Mouse (Mus musculus): ENCODE data around the gene Kcnh4. TPM values are rescaled to one million over a fixed set of nuclear protein-coding genes. Genes with fewer than 3 reads are reported as not detected.

Kcnh4 gene
- total RNA-seq (2021), result not detected
- 0.04 TPM in 1 of 2 replicates, not detected in the other for polyA plus RNA-seq (2012; rRNA removed)
- long read RNA-seq, result 0 reads

GRCm38 (mm10) chr11:100759611-100760233 is at the start of gene Kcnh4:
Kcnh4 (minus strand) TSS chr11:100759942.
- Histone ChIP-seq H3K27me3 (ENCODE audit: control insufficient read depth, insufficient read depth, low read length) (peaks cover 10% of the 10 kb centered on the region), H3K9ac (ENCODE audit: low read depth, low read length) (no peak within 1 kb of the TSS), H3K4me1 (ENCODE audit: control insufficient read depth, insufficient read depth, low read length) (peaks cover 1% of the 10 kb centered on the region; the same call in 1 of the 2 replicates), H3K4me3 (no peak within 1 kb of the TSS), H3K79me2 (replicated peaks; ENCODE audit: control insufficient read depth, insufficient read depth, low read length) (no peaks in the 10 kb centered on the region), H3K27ac (no peak within 1 kb of the TSS), H3K36me3 (ENCODE audit: control insufficient read depth, insufficient read depth, low read length) (no peaks in the 10 kb centered on the region)
- 2% methylated on average over 48 of the region's 51 CpGs for WGBS
- DNase-seq, result peak; percentile 37 to 64
- intact Hi-C loops (cut with DNase I), result loop anchor here (2.0 to 5.0 kb wide), 3 partner anchors 15 to 187 kb away; partner anchors contain the start of genes Cnp and Dnajc7
- no peak for TF ChIP-seq EP300 (IDR thresholded peaks at IDR 0.05; ENCODE audit: insufficient read depth, low read depth, low read length)
- no peak for TF ChIP-seq POLR2A (IDR thresholded peaks at IDR 0.05; ENCODE audit: insufficient read depth, low read depth, low read length)
- TF ChIP-seq CTCF (IDR thresholded peaks at IDR 0.05), result no peak

GRCm38 (mm10) chr11:100806380-100807305 is 46.9 kb upstream of the Kcnh4 start:
- Histone ChIP-seq H3K4me1 (ENCODE audit: control insufficient read depth, insufficient read depth, low read length) (peaks cover 8% of the 10 kb centered on the region), H3K27me3 (ENCODE audit: control insufficient read depth, insufficient read depth, low read length) (no peaks in the 10 kb centered on the region), H3K36me3 (ENCODE audit: control insufficient read depth, insufficient read depth, low read length) (peaks cover 11% of the 10 kb centered on the region), H3K27ac (peak overlapping the region; percentile 69), H3K4me3 (no peak overlapping the region), H3K79me2 (replicated peaks; ENCODE audit: control insufficient read depth, insufficient read depth, low read length) (peaks cover 1% of the 10 kb centered on the region; the same call in 1 of the 2 replicates), H3K9ac (ENCODE audit: low read depth, low read length) (0 out of 2 replicates have a peak overlapping the region, but pooled peaks have one; percentile 35)
- DNase-seq, result peak in 1 of 2 experiments; percentile 23
- intact Hi-C loops (cut with DNase I), result no loop called here
- no peak for TF ChIP-seq EP300 (IDR thresholded peaks at IDR 0.05; ENCODE audit: insufficient read depth, low read depth, low read length)
- TF ChIP-seq POLR2A (IDR thresholded peaks at IDR 0.05; ENCODE audit: insufficient read depth, low read depth, low read length), result no peak
- no peak for TF ChIP-seq CTCF (IDR thresholded peaks at IDR 0.05)
- 52% methylated on average over 20 of the region's 20 CpGs for WGBS

GRCm38 (mm10) chr11:100805535-100805934 is 45.8 kb upstream of the Kcnh4 start:
- H3K79me2 ChIP-seq (replicated peaks; ENCODE audit: control insufficient read depth, insufficient read depth, low read length), result 0 out of 2 replicates have a peak, but pooled peaks cover 1% of the 10 kb centered on the region
- no peak overlapping the region for H3K9ac ChIP-seq (ENCODE audit: low read depth, low read length)
- H3K27ac ChIP-seq, result peak overlapping the region; percentile 69
- 32% methylated on average over 7 of the region's 7 CpGs for WGBS
- peak; percentile 53; the same call in 1 of the 2 replicates for TF ChIP-seq EP300 (IDR thresholded peaks at IDR 0.05; ENCODE audit: insufficient read depth, low read depth, low read length)
- TF ChIP-seq POLR2A (IDR thresholded peaks at IDR 0.05; ENCODE audit: insufficient read depth, low read depth, low read length), result no peak
- TF ChIP-seq CTCF (IDR thresholded peaks at IDR 0.05), result no peak
- no peak overlapping the region for H3K4me3 ChIP-seq
- H3K4me1 ChIP-seq (ENCODE audit: control insufficient read depth, insufficient read depth, low read length), result peaks cover 8% of the 10 kb centered on the region
- DNase-seq, result peak; percentile 43 to 49
- no peaks in the 10 kb centered on the region for H3K27me3 ChIP-seq (ENCODE audit: control insufficient read depth, insufficient read depth, low read length)
- H3K36me3 ChIP-seq (ENCODE audit: control insufficient read depth, insufficient read depth, low read length), result peaks cover 11% of the 10 kb centered on the region
- intact Hi-C loops (cut with DNase I), result no loop called here

- Histone ChIP-seq H3K4me3 (no peak overlapping the region), H3K27ac (no peak overlapping the region), H3K9ac (ENCODE audit: low read depth, low read length) (no peak overlapping the region), H3K4me1 (ENCODE audit: control insufficient read depth, insufficient read depth, low read length) (peaks cover 8% of the 10 kb centered on the region), H3K79me2 (replicated peaks; ENCODE audit: control insufficient read depth, insufficient read depth, low read length) (0 out of 2 replicates have a peak, but pooled peaks cover 1% of the 10 kb centered on the region), H3K36me3 (ENCODE audit: control insufficient read depth, insufficient read depth, low read length) (peaks cover 11% of the 10 kb centered on the region), H3K27me3 (ENCODE audit: control insufficient read depth, insufficient read depth, low read length) (no peaks in the 10 kb centered on the region)
- intact Hi-C loops (cut with DNase I), result no loop called here
- TF ChIP-seq EP300 (IDR thresholded peaks at IDR 0.05; ENCODE audit: insufficient read depth, low read depth, low read length), result no peak
- no peak for TF ChIP-seq POLR2A (IDR thresholded peaks at IDR 0.05; ENCODE audit: insufficient read depth, low read depth, low read length)
- TF ChIP-seq CTCF (IDR thresholded peaks at IDR 0.05), result no peak
- 94% methylated on average over 10 of the region's 10 CpGs for WGBS
- DNase-seq, result no peak
Measured at GRCm38 (mm10) chr11:100804409-100804808, 44.7 kb upstream of the Kcnh4 start.

DNA sequence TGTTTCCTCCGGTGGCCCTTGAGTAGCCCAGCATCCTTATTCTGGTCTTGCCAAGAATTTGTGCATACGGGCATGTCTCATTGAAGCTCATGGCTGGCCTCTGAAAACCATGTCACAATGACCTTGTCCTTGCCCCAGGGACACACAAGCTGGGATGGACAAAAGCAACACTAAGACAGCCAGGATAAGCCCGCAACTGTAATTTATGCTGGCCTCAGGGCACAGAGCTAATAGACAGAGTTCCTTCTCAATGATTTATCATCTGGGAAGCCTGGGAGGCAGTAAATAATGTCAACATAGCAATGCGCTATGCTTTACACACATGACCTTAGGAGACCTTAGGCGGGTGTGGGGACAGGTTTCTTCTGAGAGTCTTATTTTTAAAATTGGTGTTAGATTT is 39.7 kb upstream of the Kcnh4 start:
- 78% methylated on average over 5 of the region's 5 CpGs for WGBS
- Histone ChIP-seq H3K27me3 (ENCODE audit: control insufficient read depth, insufficient read depth, low read length) (no peaks in the 10 kb centered on the region), H3K4me1 (ENCODE audit: control insufficient read depth, insufficient read depth, low read length) (no peaks in the 10 kb centered on the region), H3K36me3 (ENCODE audit: control insufficient read depth, insufficient read depth, low read length) (peaks cover 2% of the 10 kb centered on the region; the same call in 1 of the 2 replicates), H3K79me2 (replicated peaks; ENCODE audit: control insufficient read depth, insufficient read depth, low read length) (no peaks in the 10 kb centered on the region), H3K27ac (no peak overlapping the region), H3K4me3 (no peak overlapping the region), H3K9ac (ENCODE audit: low read depth, low read length) (no peak overlapping the region)
- TF ChIP-seq EP300 (IDR thresholded peaks at IDR 0.05; ENCODE audit: insufficient read depth, low read depth, low read length) (no peak), POLR2A (IDR thresholded peaks at IDR 0.05; ENCODE audit: insufficient read depth, low read depth, low read length) (no peak), CTCF (IDR thresholded peaks at IDR 0.05) (no peak)
- intact Hi-C loops (cut with DNase I), result no loop called here
- DNase-seq, result no peak
